Mouse (Mus musculus): Measurements from ENCODE around the gene Adgrg1. TPM values are rescaled to one million over a fixed set of nuclear protein-coding genes. Genes with fewer than 3 reads are reported as not detected.
"Not testable (repeated sequence)": the region's sequence is repeated elsewhere in the genome, so short reads cannot be mapped to it uniquely, and the experiment has no call there.

Gene Adgrg1
- polyA plus RNA-seq, 2 experiments from 2014 or later = 1.8 to 2.8 TPM

GRCm38 (mm10) chr8:94996899-94997856 is 22.6 kb downstream of the Adgrg1 start:
- ATAC-seq = no peak

GRCm38 (mm10) chr8:94997857-94998243 is 23.3 kb downstream of the Adgrg1 start:
- no peak for ATAC-seq

- ATAC-seq = no peak
These were observed 23.9 kb downstream of the Adgrg1 start for GRCm38 (mm10) chr8:94998431-94998830.

GRCm38 (mm10) chr8:94999004-94999403 is 24.5 kb downstream of the Adgrg1 start:
- ATAC-seq = no peak

- ATAC-seq = no peak
These were observed 25.4 kb downstream of the Adgrg1 start for GRCm38 (mm10) chr8:94999956-95000355.

GRCm38 (mm10) chr8:95000684-95001083 is 26.1 kb downstream of the Adgrg1 start:
- ATAC-seq = peak; percentile 71

- no peak for ATAC-seq
These were observed 26.6 kb downstream of the Adgrg1 start for GRCm38 (mm10) chr8:95001165-95001564.

GRCm38 (mm10) chr8:95001655-95002054 is 27.1 kb downstream of the Adgrg1 start:
- peak; percentile 46 for ATAC-seq

- no peak for ATAC-seq
These were observed 27.6 kb downstream of the Adgrg1 start for GRCm38 (mm10) chr8:95002089-95002655.

GRCm38 (mm10) chr8:95012442-95012919 is 37.9 kb downstream of the Adgrg1 start:
- ATAC-seq = no peak

- ATAC-seq = no peak
These were observed 41.3 kb downstream of the Adgrg1 start for GRCm38 (mm10) chr8:95015866-95016265.

- ATAC-seq = no peak
These were observed 42.1 kb downstream of the Adgrg1 start for GRCm38 (mm10) chr8:95016684-95017083.

GRCm38 (mm10) chr8:95017451-95017850 is 42.9 kb downstream of the Adgrg1 start, which contains the start of gene Adgrg3:
Adgrg3 (plus strand) TSS chr8:95017692.
- no peak for ATAC-seq

GRCm38 (mm10) chr8:95017969-95018635 is 43.6 kb downstream of the Adgrg1 start:
- no peak for ATAC-seq

GRCm38 (mm10) chr8:95020293-95020777 is 45.8 kb downstream of the Adgrg1 start:
- no peak for ATAC-seq

- peak; percentile 19 for ATAC-seq
These were observed 46.3 kb downstream of the Adgrg1 start for GRCm38 (mm10) chr8:95020821-95021220.

- ATAC-seq = no peak
These were observed 48.6 kb downstream of the Adgrg1 start for GRCm38 (mm10) chr8:95023201-95023600.

- ATAC-seq = no peak
These were observed 49.8 kb downstream of the Adgrg1 start for GRCm38 (mm10) chr8:95024387-95024786.

- ATAC-seq = no peak
These were observed 50.9 kb downstream of the Adgrg1 start for GRCm38 (mm10) chr8:95025421-95025820.

GRCm38 (mm10) chr8:95028391-95028790 is 53.8 kb downstream of the Adgrg1 start:
- ATAC-seq = not testable (repeated sequence)

- ATAC-seq = no peak
These were observed 62.8 kb downstream of the Adgrg1 start for GRCm38 (mm10) chr8:95037106-95037925.

All from activated CD4-positive, CD25-positive, alpha-beta regulatory T cell, adult 4 months (primary cell).